Mouse (Mus musculus) neural tube, embryonic 15.5 days (tissue): ENCODE measurements around the gene Limd2. TPM values are rescaled to one million over a fixed set of nuclear protein-coding genes. Genes with fewer than 3 reads are reported as not detected.
"Not testable (repeated sequence)": the region's sequence is repeated elsewhere in the genome, so short reads cannot be mapped to it uniquely, and the experiment has no call there.

Experiments used
- ATAC-seq: fragments of 200-750 bp; cut with Nextera tagmentation; 2 replicates; pipeline ENCODE4 v1.8.0; 2017; ENCODE audit warnings: mild to moderate bottlenecking, moderate TSS enrichment, moderate library complexity; ENCODE audit not compliant: low FRiP score
- H3K27ac ChIP-seq: fragments of 300-500 bp; sonication (generic); replicated peaks from 2 replicates; pipeline ENCODE4 v1.5.1; 2015; ENCODE audit warnings: mild to moderate bottlenecking, inconsistent platforms
- H3K27me3 ChIP-seq: fragments of 300-500 bp; sonication (generic); replicated peaks from 2 replicates; pipeline ENCODE4 v1.6.1; 2015; ENCODE audit warnings: inconsistent platforms
- H3K36me3 ChIP-seq: fragments of 300-500 bp; sonication (generic); 2 replicates; pipeline ENCODE4 v1.6.1; 2015; ENCODE audit warnings: inconsistent platforms
- H3K4me1 ChIP-seq: fragments of 300-500 bp; sonication (generic); 2 replicates; pipeline ENCODE4 v1.6.1; 2015; ENCODE audit warnings: inconsistent platforms
- H3K4me2 ChIP-seq: fragments of 300-500 bp; sonication (generic); 2 replicates; pipeline ENCODE4 v1.6.1; 2015; ENCODE audit warnings: inconsistent platforms, mild to moderate bottlenecking, moderate library complexity
- H3K4me3 ChIP-seq: fragments of 300-500 bp; sonication (generic); replicated peaks from 2 replicates; pipeline ENCODE4 v1.5.1; 2015; ENCODE audit warnings: mild to moderate bottlenecking, inconsistent platforms
- H3K9ac ChIP-seq: fragments of 300-500 bp; sonication (generic); replicated peaks from 2 replicates; pipeline ENCODE4 v1.6.1; 2015; ENCODE audit warnings: mild to moderate bottlenecking, inconsistent platforms
- H3K9me3 ChIP-seq: fragments of 300-500 bp; sonication (generic); replicated peaks from 2 replicates; pipeline ENCODE4 v1.6.1; 2016; ENCODE audit warnings: inconsistent platforms
- WGBS: fragments of 180-500 bp; shearing (Covaris S2); methylation state at CpG from one replicate; pipeline ENCODE4 v1.1.7; 2015; ENCODE audit warnings: mixed read lengths; 5-methylcytosine and 5-hydroxymethylcytosine counted together
- polyA plus RNA-seq: library from polyadenylated mRNA; unstranded; fragments of >200 nt; fragmentation: Nextera tagmentation; extraction: Ambion mirVana; gene quantifications from 2 replicates; pipeline ENCODE4 v1.2.1, GENCODE M21; 2015

The Limd2 gene
- 148 and 172 TPM in 2 replicates for polyA plus RNA-seq

DNA sequence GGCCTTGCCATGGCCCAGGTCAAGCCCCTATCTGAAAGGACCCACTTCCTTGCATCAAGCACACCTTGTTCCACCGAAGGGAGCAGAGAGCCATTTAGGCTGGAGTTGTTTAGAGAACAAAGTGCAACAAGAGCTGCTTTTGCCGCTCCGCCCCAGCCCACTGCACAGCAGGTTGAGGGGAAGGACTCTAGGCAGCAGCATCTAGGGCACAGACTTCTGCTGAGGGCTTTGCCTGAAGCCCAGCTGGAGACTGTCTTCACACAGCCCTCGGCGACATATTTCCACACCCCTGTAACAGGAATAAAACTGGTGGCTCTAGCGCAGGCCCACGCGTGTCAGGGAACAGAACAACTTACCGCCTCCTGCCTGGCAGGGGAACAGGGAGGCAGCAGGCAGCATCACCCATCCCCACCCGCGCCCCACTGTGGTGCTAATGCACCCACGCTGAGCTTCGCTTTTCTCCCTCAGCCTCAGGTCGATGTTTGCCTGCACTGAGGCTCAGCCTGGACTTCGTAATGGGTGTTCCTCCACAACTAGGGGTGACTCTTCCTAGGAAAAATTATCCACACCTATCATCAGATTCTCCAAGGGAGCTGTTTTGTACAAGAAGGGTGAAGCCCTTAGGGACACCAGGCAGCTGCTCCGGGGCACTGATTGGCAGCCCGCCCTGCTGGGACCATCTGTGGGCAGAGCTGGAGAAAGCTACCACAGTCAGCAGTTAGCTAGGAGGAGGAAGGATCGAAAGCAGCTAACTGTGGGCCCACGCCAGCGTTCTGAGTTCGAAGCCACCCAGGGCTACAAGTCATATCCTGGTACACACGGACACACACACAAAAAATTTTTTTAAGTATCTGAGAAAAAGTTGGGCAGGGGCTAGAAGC lies at the start of gene Limd2, which contains the start of gene Gm10840:
TSS of gene Limd2 (minus strand) at position 20 of the 881 bp plus-strand sequence.
TSS of gene Gm10840 (plus strand) at position 10 of the 881 bp plus-strand sequence.
- 22% methylated on average over 22 of the region's 22 CpGs for WGBS
- Histone ChIP-seq H3K27ac (peak within 1 kb of the TSS; percentile 98), H3K9me3 (no peaks in the 10 kb centered on the region), H3K36me3 (peaks cover 38% of the 10 kb centered on the region), H3K27me3 (no peaks in the 10 kb centered on the region), H3K4me1 (peaks cover 41% of the 10 kb centered on the region), H3K4me3 (peak within 1 kb of the TSS; percentile 77), H3K9ac (peak within 1 kb of the TSS; percentile 89), H3K4me2 (peak within 1 kb of the TSS; percentile 89)
- ATAC-seq, result peak; percentile 27; the same call in 1 of the 2 replicates

DNA sequence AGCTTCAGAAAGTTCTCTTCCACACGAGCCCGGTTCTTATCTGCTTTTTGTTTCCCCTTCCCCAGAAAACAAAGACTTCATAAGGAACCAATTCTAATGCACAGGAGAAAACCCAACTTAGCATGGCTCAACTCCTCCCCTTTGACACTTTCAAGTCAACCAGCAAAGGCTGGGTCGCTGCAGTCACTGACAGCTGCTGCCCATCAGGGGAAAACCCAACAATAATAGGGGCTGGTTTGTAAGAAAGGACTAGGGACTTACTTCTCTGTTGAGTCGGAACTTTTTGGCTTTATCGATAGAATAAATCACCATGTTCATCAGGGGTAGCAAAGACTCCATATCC lies 41.4 kb upstream of the Limd2 start, which contains the start of gene Strada:
TSS of gene Strada (minus strand) at position 46 of the 343 bp plus-strand sequence.
- no peaks in the 10 kb centered on the region for H3K27me3 ChIP-seq
- no peak for ATAC-seq
- H3K4me2 ChIP-seq, result no peak within 1 kb of the TSS

GRCm38 (mm10) chr11:106201337-106202122 lies 40.9 kb upstream of the Limd2 start:
- H3K4me3 ChIP-seq, result no peak overlapping the region
- H3K36me3 ChIP-seq, result peaks cover 78% of the 10 kb centered on the region
- ATAC-seq, result no peak
- H3K27me3 ChIP-seq, result no peaks in the 10 kb centered on the region
- H3K27ac ChIP-seq, result no peak overlapping the region
- H3K9me3 ChIP-seq, result no peaks in the 10 kb centered on the region
- 94% methylated on average over 19 of the region's 19 CpGs for WGBS
- H3K4me1 ChIP-seq, result no peaks in the 10 kb centered on the region
- H3K4me2 ChIP-seq, result no peak overlapping the region
- no peak overlapping the region for H3K9ac ChIP-seq

More for the DNA sequence above, 41.4 kb upstream of the Limd2 start, which contains the start of gene Strada:
- H3K9ac ChIP-seq, result no peak within 1 kb of the TSS
- 89% methylated on average over 5 of the region's 5 CpGs for WGBS
- H3K9me3 ChIP-seq, result no peaks in the 10 kb centered on the region
- no peak within 1 kb of the TSS for H3K27ac ChIP-seq
- no peak within 1 kb of the TSS for H3K4me3 ChIP-seq
- no peaks in the 10 kb centered on the region for H3K4me1 ChIP-seq
- peaks cover 78% of the 10 kb centered on the region for H3K36me3 ChIP-seq

DNA sequence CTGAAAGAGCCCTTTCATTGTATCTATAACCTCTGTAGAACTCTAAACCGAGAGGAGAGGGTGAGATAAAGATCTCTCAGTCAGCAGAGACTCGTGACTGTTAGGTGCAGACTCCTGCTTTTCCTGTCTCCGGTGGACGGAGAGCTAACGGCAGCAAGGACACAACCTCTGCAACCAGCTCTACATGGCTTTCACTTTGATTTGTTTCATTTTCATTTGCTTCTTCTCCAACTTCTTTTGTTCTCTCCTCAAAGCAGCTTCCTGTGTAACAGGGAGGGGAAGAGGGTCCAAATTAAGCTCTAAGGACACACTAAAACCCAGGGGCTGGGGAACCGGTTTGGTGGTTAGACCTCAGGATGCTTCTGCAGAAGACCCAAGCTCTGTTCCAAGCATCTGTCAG lies 40.1 kb upstream of the Limd2 start:
- Histone ChIP-seq H3K9me3 (no peaks in the 10 kb centered on the region), H3K27me3 (no peaks in the 10 kb centered on the region), H3K4me1 (no peaks in the 10 kb centered on the region), H3K36me3 (peaks cover 74% of the 10 kb centered on the region), H3K4me2 (no peak overlapping the region), H3K9ac (no peak overlapping the region), H3K4me3 (no peak overlapping the region), H3K27ac (no peak overlapping the region)
- 92% methylated on average over 6 of the region's 6 CpGs for WGBS
- no peak for ATAC-seq

DNA sequence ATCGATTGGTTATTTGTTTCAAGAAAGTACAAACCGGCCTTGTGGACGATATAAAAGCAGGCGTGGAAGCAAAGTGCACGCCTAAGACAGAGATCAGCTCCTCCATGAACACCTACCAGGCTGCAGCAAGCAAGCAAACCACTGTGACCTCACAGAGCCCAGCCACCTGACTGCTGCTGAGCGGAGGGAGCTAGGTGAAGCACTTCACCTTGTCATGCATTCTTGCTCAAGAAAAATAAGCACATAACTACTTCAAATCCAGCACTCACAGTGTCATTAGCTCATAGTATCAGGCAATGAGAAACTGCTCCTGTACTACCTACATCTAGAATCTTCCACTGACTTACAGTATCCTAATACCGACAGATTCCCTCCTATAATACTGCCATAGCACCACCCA lies 39.3 kb upstream of the Limd2 start:
- H3K27ac ChIP-seq, H3K4me3 ChIP-seq, H3K27me3 ChIP-seq, H3K9me3 ChIP-seq, H3K9ac ChIP-seq, ATAC-seq, H3K4me2 ChIP-seq, H3K4me1 ChIP-seq: not testable (repeated sequence)
- peaks cover 67% of the 10 kb centered on the region for H3K36me3 ChIP-seq
- WGBS, result 96% methylated on average over 7 of the region's 7 CpGs

GRCm38 (mm10) chr11:106198277-106198676 lies 37.6 kb upstream of the Limd2 start:
- no peak overlapping the region for H3K4me3 ChIP-seq
- peaks cover 51% of the 10 kb centered on the region for H3K36me3 ChIP-seq
- no peak overlapping the region for H3K9ac ChIP-seq
- 98% methylated on average over 4 of the region's 4 CpGs for WGBS
- no peaks in the 10 kb centered on the region for H3K9me3 ChIP-seq
- H3K4me1 ChIP-seq, result peaks cover 5% of the 10 kb centered on the region
- H3K27me3 ChIP-seq, result no peaks in the 10 kb centered on the region
- H3K4me2 ChIP-seq, result no peak overlapping the region
- no peak overlapping the region for H3K27ac ChIP-seq
- ATAC-seq, result no peak

GRCm38 (mm10) chr11:106195341-106195740 lies 34.7 kb upstream of the Limd2 start:
- no peak overlapping the region for H3K9ac ChIP-seq
- H3K27ac ChIP-seq, result no peak overlapping the region
- no peak overlapping the region for H3K4me2 ChIP-seq
- H3K9me3 ChIP-seq, result no peaks in the 10 kb centered on the region
- peaks cover 17% of the 10 kb centered on the region for H3K4me1 ChIP-seq
- no peaks in the 10 kb centered on the region for H3K27me3 ChIP-seq
- ATAC-seq, result no peak
- H3K4me3 ChIP-seq, result no peak overlapping the region
- H3K36me3 ChIP-seq, result peaks cover 24% of the 10 kb centered on the region

GRCm38 (mm10) chr11:106194891-106195290 lies 34.2 kb upstream of the Limd2 start:
- H3K36me3 ChIP-seq, result peaks cover 24% of the 10 kb centered on the region
- H3K4me2 ChIP-seq, result no peak overlapping the region
- ATAC-seq, result no peak
- peaks cover 17% of the 10 kb centered on the region for H3K4me1 ChIP-seq
- H3K27me3 ChIP-seq, result no peaks in the 10 kb centered on the region
- H3K9me3 ChIP-seq, result no peaks in the 10 kb centered on the region
- no peak overlapping the region for H3K9ac ChIP-seq
- 92% methylated on average over 7 of the region's 7 CpGs for WGBS
- H3K27ac ChIP-seq, result no peak overlapping the region
- no peak overlapping the region for H3K4me3 ChIP-seq

DNA sequence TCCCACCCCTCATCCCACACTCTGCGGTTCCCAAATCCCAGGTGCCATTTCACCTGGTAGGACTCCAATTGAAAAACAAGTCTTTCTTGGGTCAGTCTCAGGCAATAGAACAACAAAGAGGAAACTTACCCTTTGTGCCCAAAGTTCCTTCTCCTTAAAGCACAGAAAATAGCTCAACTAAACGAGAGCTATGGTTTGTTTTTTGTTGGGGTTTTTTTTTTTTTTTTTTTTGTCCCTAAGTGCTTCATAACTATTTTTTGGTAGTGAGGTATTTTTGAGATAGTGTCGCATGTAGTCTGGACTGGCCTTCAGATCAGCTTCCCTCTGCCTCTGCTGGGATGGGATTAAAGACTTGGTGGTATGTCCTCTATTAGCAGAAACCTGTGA lies 33.5 kb upstream of the Limd2 start:
- no peaks in the 10 kb centered on the region for H3K27me3 ChIP-seq
- peak overlapping the region; percentile 88 for H3K4me3 ChIP-seq
- peak overlapping the region; percentile 91 for H3K27ac ChIP-seq
- peaks cover 17% of the 10 kb centered on the region for H3K4me1 ChIP-seq
- peak overlapping the region; percentile 78 for H3K4me2 ChIP-seq
- peak overlapping the region; percentile 60 for H3K9ac ChIP-seq
- H3K9me3 ChIP-seq, result no peaks in the 10 kb centered on the region
- peaks cover 24% of the 10 kb centered on the region for H3K36me3 ChIP-seq
- ATAC-seq, result no peak
- WGBS, result 37% methylated on average over 3 of the region's 3 CpGs

GRCm38 (mm10) chr11:106193371-106194154 lies 32.9 kb upstream of the Limd2 start:
- under 1% methylated on average over 41 of the region's 44 CpGs for WGBS
- Histone ChIP-seq H3K9ac (peak overlapping the region; percentile 84), H3K36me3 (peaks cover 22% of the 10 kb centered on the region), H3K4me3 (peak overlapping the region; percentile 88), H3K4me2 (peak overlapping the region; percentile 78), H3K4me1 (peaks cover 17% of the 10 kb centered on the region), H3K9me3 (no peaks in the 10 kb centered on the region), H3K27ac (peak overlapping the region; percentile 91), H3K27me3 (no peaks in the 10 kb centered on the region)
- ATAC-seq, result peak; percentile 95
